Mouse (Mus musculus) liver, embryonic 14.5 days (tissue): ENCODE measurements around the gene Bmpr1b.

Source experiments
- CTCF ChIP-seq: IDR thresholded peaks from 2 replicates; pipeline ENCODE4 v1.5.1; 2016; ENCODE audit warnings: antibody characterized with exemption, low read depth, control low read depth
- EP300 ChIP-seq: IDR thresholded peaks from 2 replicates; pipeline ENCODE4 v1.6.1; 2016; ENCODE audit warnings: antibody characterized with exemption, low read depth

GRCm38 (mm10) chr3:141943317-141943742, 225.9 kb downstream of the Bmpr1b start:
- TF ChIP-seq CTCF (no peak), EP300 (no peak)
